Mouse (Mus musculus): ENCODE data around the gene Cbx2.

The Cbx2 gene

GRCm38 (mm10) chr11:119014455-119014854 is 8.3 kb upstream of the Cbx2 start:
- in situ Hi-C loops (cut with MboI, MseI), result no loop called here

DNA sequence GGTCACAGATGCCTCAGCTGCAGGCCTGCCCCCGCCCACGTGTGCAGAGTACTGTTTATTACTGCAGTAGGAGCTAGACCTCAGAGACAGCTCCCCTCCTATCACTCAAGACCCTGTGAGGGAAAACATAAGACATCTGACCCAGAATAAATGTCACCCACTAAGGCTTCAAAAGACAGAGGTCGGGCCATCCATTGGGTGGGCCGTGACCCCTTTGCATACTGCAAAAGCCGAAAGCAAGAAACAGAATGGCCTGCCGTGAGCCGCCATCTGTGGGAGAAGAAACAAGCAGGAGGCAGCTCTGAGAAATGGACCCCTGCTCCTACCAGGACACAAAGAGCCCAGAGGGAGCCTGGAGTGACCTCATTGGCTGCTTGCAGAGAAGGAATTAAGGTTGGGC is 5.3 kb upstream of the Cbx2 start:
- in situ Hi-C loops (cut with MboI, MseI), result no loop called here

GRCm38 (mm10) chr11:119021180-119021579 is 1.6 kb upstream of the Cbx2 start:
- in situ Hi-C loops (cut with MboI, MseI), result no loop called here

- in situ Hi-C loops (cut with MboI, MseI), result no loop called here
Measured at GRCm38 (mm10) chr11:119022068-119022894, 481 bp upstream of the Cbx2 start.

GRCm38 (mm10) chr11:119023616-119023980 is 836 bp downstream of the Cbx2 start:
- in situ Hi-C loops (cut with MboI, MseI), result no loop called here

- in situ Hi-C loops (cut with MboI, MseI), result no loop called here
Measured at GRCm38 (mm10) chr11:119024260-119024659, 1.5 kb downstream of the Cbx2 start.

GRCm38 (mm10) chr11:119026203-119026602 is 3.4 kb downstream of the Cbx2 start:
- in situ Hi-C loops (cut with MboI, MseI), result no loop called here

DNA sequence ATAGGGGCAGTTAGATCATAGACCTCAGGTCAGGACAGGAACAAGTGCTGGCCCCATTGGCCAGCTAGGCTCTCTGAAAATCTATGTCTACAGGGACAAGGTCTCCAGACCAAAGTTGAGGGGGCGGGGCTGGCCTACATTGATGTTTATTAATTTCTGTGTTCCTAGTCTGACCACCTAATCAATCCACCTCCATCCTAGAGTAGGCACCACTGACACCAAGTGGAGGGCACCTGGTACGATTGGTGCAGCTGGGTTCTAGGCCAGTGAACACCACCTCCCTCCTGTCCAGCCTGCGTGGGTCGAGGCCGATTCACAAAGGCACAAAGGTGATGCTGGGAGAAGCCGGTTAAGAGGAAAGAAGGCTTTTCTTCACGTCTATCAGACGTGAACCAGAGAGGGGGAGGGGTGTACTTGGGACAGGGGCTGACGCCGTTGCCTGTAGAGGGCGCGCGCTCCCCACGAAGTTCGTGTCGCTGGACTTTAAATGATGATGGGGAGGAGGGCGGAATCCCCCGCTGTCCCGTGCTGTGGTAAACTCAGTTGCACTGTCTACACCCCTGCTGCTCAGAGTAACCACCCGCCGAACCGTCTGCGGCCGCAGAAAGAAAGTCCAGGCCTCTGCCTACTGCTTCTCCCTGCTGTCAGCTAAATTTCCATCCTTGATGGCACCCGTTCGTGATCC is 11.3 kb downstream of the Cbx2 start:
- in situ Hi-C loops (cut with MboI, MseI), result loop anchor here in 1 of 2 experiments (5.0 kb wide), 1 partner anchor 158 kb away; no protein-coding TSS in a partner anchor

- in situ Hi-C loops (cut with MboI, MseI), result loop anchor here in 1 of 2 experiments (5.0 kb wide), 1 partner anchor 158 kb away; no protein-coding TSS in a partner anchor
Measured at GRCm38 (mm10) chr11:119034635-119035034, 11.9 kb downstream of the Cbx2 start.

DNA sequence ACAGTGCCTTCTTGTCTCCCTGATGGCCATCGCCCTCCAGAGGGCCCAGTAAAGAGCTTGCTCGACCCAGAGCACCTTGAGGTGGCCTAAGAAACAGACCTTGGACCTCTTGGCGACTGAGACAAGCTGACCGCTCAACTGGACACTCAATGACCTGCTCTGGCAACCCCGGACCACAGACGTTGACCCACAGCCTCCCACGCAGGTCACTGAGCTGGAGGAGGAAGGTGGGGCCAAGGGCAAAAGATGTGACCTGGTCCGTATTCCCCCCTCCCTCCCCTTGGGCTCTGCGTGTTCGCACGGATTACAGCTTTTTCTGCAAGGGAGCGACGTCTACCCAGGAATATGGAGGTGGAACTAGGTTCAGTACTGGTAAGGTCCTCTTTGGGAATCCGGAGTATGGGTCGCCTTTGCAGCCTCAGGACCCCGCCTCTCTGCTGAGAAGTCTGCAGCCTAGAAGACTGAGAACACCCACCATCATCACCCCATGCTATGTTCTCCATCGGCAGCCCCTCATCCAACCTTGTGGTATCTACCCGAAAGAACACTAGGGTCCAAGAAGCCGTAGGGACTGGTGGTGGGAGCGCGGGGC is 12.4 kb downstream of the Cbx2 start:
- in situ Hi-C loops (cut with MboI, MseI), result no loop called here

- in situ Hi-C loops (cut with MboI, MseI), result no loop called here
Measured at GRCm38 (mm10) chr11:119035686-119036165, 13.0 kb downstream of the Cbx2 start.

- in situ Hi-C loops (cut with MboI, MseI), result no loop called here
Measured at GRCm38 (mm10) chr11:119036447-119036846, 13.7 kb downstream of the Cbx2 start.

- in situ Hi-C loops (cut with MboI, MseI), result no loop called here
Measured at GRCm38 (mm10) chr11:119036934-119037779, 14.4 kb downstream of the Cbx2 start.

DNA sequence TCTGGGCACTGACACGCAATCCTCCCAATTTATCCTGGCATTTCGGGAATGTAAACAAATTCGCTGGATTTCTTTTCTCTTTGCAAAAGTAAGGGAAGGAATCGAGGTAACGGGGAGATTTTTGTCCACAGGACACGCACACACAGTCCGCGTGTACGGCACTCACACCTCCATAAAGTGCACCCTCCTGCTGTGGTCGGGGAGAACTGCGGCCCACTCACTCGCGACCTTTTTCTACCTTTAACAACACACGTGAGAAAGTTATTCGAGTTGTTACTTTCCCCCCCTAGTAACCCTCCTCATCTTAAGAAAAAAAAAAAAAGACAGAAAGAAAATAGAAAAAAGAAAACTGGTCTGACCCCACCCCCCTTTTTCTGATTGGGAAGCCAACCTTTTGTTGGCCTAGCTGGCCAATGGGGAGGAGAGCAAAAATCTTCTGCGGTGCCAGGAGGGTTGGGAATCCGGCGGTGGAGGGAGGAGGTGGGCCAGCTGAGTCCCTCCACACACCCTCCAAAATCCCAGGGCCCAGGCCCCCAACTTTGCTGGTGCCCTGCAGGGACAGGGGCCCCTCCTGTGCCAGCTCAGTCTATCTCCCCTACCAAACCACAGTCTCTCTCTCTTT is 15.1 kb downstream of the Cbx2 start:
- in situ Hi-C loops (cut with MboI, MseI), result no loop called here

- in situ Hi-C loops (cut with MboI, MseI), result no loop called here
Measured at GRCm38 (mm10) chr11:119038744-119039484, 16.2 kb downstream of the Cbx2 start.

GRCm38 (mm10) chr11:119039732-119040512 is 17.2 kb downstream of the Cbx2 start:
- in situ Hi-C loops (cut with MboI, MseI), result no loop called here

- in situ Hi-C loops (cut with MboI, MseI), result no loop called here
Measured at GRCm38 (mm10) chr11:119040600-119041324, 18.0 kb downstream of the Cbx2 start, which contains the start of gene Cbx8. Gene Cbx8 (minus strand): TSS chr11:119040969.

GRCm38 (mm10) chr11:119041325-119041716 is 18.6 kb downstream of the Cbx2 start:
- in situ Hi-C loops (cut with MboI, MseI), result no loop called here

All from T-helper 17 cell (primary cell).